Mouse (Mus musculus): ENCODE data around the gene Gm10160.

Gm10160 gene

GRCm38 (mm10) chr7:81855694-81856093 lies at the start of gene Gm10160:
TSS of gene Gm10160 (minus strand) at chr7:81855794.
- DNase-seq (ENCODE audit: low read depth, low spot score), result no peak

GRCm38 (mm10) chr7:81904926-81905325 lies 49.3 kb upstream of the Gm10160 start:
- no peak for DNase-seq (ENCODE audit: low read depth, low spot score)

GRCm38 (mm10) chr7:81904094-81904493 lies 48.5 kb upstream of the Gm10160 start:
- no peak for DNase-seq (ENCODE audit: low read depth, low spot score)

- DNase-seq (ENCODE audit: low read depth, low spot score), result no peak
Observed at GRCm38 (mm10) chr7:81899361-81899760, 43.8 kb upstream of the Gm10160 start.

GRCm38 (mm10) chr7:81885128-81885527 lies 29.5 kb upstream of the Gm10160 start:
- DNase-seq (ENCODE audit: low read depth, low spot score), result no peak

- no peak for DNase-seq (ENCODE audit: low read depth, low spot score)
Observed at GRCm38 (mm10) chr7:81881600-81881999, 26.0 kb upstream of the Gm10160 start.

GRCm38 (mm10) chr7:81880797-81881196 lies 25.2 kb upstream of the Gm10160 start:
- DNase-seq (ENCODE audit: low read depth, low spot score), result no peak

- DNase-seq (ENCODE audit: low read depth, low spot score), result no peak
Observed at GRCm38 (mm10) chr7:81880286-81880685, 24.7 kb upstream of the Gm10160 start.

GRCm38 (mm10) chr7:81875372-81875771 lies 19.8 kb upstream of the Gm10160 start:
- no peak for DNase-seq (ENCODE audit: low read depth, low spot score)

GRCm38 (mm10) chr7:81874636-81875035 lies 19.0 kb upstream of the Gm10160 start:
- no peak for DNase-seq (ENCODE audit: low read depth, low spot score)

GRCm38 (mm10) chr7:81873807-81874206 lies 18.2 kb upstream of the Gm10160 start:
- DNase-seq (ENCODE audit: low read depth, low spot score), result no peak

- DNase-seq (ENCODE audit: low read depth, low spot score), result no peak
Observed at GRCm38 (mm10) chr7:81872493-81873013, 17.0 kb upstream of the Gm10160 start.

GRCm38 (mm10) chr7:81868158-81868557 lies 12.6 kb upstream of the Gm10160 start:
- peak; percentile 58 for DNase-seq (ENCODE audit: low read depth, low spot score)

- DNase-seq (ENCODE audit: low read depth, low spot score), result no peak
Observed at GRCm38 (mm10) chr7:81867231-81867930, 11.8 kb upstream of the Gm10160 start.

GRCm38 (mm10) chr7:81865937-81866336 lies 10.3 kb upstream of the Gm10160 start:
- DNase-seq (ENCODE audit: low read depth, low spot score), result no peak

- no peak for DNase-seq (ENCODE audit: low read depth, low spot score)
Observed at GRCm38 (mm10) chr7:81864552-81864951, 9.0 kb upstream of the Gm10160 start.

GRCm38 (mm10) chr7:81862587-81863583 lies 7.3 kb upstream of the Gm10160 start:
- no peak for DNase-seq (ENCODE audit: low read depth, low spot score)

- DNase-seq (ENCODE audit: low read depth, low spot score), result no peak
Observed at GRCm38 (mm10) chr7:81861921-81862320, 6.3 kb upstream of the Gm10160 start.

- no peak for DNase-seq (ENCODE audit: low read depth, low spot score)
Observed at GRCm38 (mm10) chr7:81861461-81861860, 5.9 kb upstream of the Gm10160 start.

- no peak for DNase-seq (ENCODE audit: low read depth, low spot score)
Observed at GRCm38 (mm10) chr7:81860996-81861395, 5.4 kb upstream of the Gm10160 start.

GRCm38 (mm10) chr7:81860071-81860470 lies 4.5 kb upstream of the Gm10160 start:
- no peak for DNase-seq (ENCODE audit: low read depth, low spot score)

GRCm38 (mm10) chr7:81858968-81859721 lies 3.6 kb upstream of the Gm10160 start, which contains the start of gene Tm6sf1:
TSS of gene Tm6sf1 (plus strand) at chr7:81859001.
- no peak for DNase-seq (ENCODE audit: low read depth, low spot score)

Measured in retina, adult 2 months (tissue).